Mouse (Mus musculus) heart, adult 2 months (tissue): ENCODE measurements around the gene Kcnip2.

ENCODE experiments used
- CTCF ChIP-seq: fragments of 200-600 bp; IDR thresholded peaks from 2 replicates; pipeline ENCODE4 v1.8.1; 2022; ENCODE audit warnings: antibody characterized with exemption, mild to moderate bottlenecking, moderate library complexity
- EP300 ChIP-seq: fragments of 200-500 bp; IDR thresholded peaks from 2 replicates; pipeline ENCODE4 v1.6.1; 2011; ENCODE audit warnings: low read depth, low read length, control low read depth; ENCODE audit not compliant: insufficient read depth
- POLR2A ChIP-seq: fragments of 200-500 bp; IDR thresholded peaks from 2 replicates; pipeline ENCODE4 v1.6.1; 2011; ENCODE audit warnings: mild to moderate bottlenecking, low read depth, low read length, control low read depth; ENCODE audit not compliant: insufficient read depth

DNA sequence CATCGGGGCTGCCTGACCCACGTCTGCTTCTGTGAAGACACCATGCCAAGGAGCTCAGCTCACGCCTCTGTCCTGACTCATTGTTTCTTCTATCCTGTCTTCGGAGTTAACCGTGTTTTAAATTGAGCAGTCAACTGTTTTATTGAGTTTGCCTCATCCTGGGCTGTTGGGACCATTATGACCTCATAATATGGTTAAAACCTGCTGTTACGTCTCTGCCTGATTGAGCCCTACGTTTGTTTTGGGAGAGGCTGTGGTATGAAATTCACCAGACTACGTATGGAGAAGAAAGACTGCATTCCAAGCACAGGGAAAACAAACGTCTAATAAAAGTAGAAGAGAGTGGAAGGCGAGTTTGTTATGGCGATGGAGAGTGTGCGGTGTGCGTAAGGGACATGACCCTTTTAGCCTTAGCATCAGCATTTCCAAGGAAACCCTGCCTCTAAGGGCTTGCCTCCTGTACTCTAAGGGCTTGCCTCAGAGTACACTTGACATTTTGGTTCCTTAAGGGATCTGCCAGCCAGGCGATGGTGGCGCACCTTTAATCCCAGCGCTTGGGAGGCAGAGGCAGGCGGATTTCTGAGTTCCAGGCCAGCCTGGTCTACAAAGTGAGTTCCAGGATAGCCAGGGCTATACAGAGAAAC is 31.8 kb downstream of the Kcnip2 start:
- TF ChIP-seq POLR2A (no peak; the same call in 1 of the 2 replicates), EP300 (no peak), CTCF (no peak)
